Mouse (Mus musculus) myocyte (in vitro differentiated cells): ENCODE data around the gene Dnaaf1.

Experiments
- E2F4 ChIP-seq: IDR thresholded peaks from one replicate; pipeline ENCODE4 v1.6.1; 2011; ENCODE audit warnings: mild to moderate bottlenecking, control low read depth, moderate library complexity; ENCODE audit not compliant: insufficient read depth
- MAX ChIP-seq: IDR thresholded peaks from one replicate; pipeline ENCODE4 v1.6.1; 2011; ENCODE audit warnings: low read depth, mild to moderate bottlenecking, control low read depth
- MYOG ChIP-seq, 3 experiments: IDR thresholded peaks; one replicate each; pipeline ENCODE4 v1.6.1; 2011; ENCODE audit warnings: control low read depth in 2 of 3, low read depth in 2 of 3, mild to moderate bottlenecking in 2 of 3; ENCODE audit not compliant: insufficient read length in 2 of 3, control insufficient read depth in 1 of 3, insufficient read depth in 1 of 3
- POLR2A ChIP-seq: IDR thresholded peaks from one replicate; pipeline ENCODE4 v1.6.1; 2011; ENCODE audit warnings: low read depth, mild to moderate bottlenecking, control low read depth, moderate library complexity; ENCODE audit not compliant: insufficient read length
- POLR2AphosphoS2 ChIP-seq: IDR thresholded peaks from one replicate; pipeline ENCODE4 v1.6.1; 2011; ENCODE audit warnings: low read depth, control low read depth; ENCODE audit not compliant: insufficient read length
- SRF ChIP-seq: IDR thresholded peaks from one replicate; pipeline ENCODE4 v1.6.1; 2011; ENCODE audit warnings: low read depth; ENCODE audit not compliant: control insufficient read depth, insufficient read length
- TCF12 ChIP-seq: IDR thresholded peaks from one replicate; pipeline ENCODE4 v1.6.1; 2011; ENCODE audit warnings: mild to moderate bottlenecking, control low read depth; ENCODE audit not compliant: poor library complexity, insufficient read depth, severe bottlenecking
- USF1 ChIP-seq: IDR thresholded peaks from one replicate; pipeline ENCODE4 v1.6.1; 2011; ENCODE audit warnings: low read depth, mild to moderate bottlenecking, control low read depth, moderate library complexity

DNA sequence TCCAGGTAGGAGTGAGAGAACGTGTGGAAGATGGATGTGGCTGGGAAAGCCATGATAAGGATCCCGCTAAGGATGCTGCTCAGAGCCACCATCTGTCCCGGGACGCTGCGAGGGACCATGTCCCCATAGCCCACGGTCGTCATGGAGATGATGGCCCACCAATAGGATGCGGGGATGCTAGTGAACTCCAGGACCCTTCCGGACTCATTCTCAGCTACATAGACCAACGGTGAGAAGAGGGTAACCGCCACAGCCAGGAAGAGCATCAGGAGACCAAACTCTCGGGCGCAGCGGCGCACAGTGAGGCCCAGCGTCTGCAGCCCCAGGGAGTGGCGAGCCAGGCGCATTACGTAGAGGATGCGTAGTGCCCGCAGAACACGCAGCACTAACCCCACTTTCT is 50.8 kb downstream of the Dnaaf1 start:
- no peak for TF ChIP-seq POLR2A
- no peak for TF ChIP-seq MAX
- TF ChIP-seq SRF: no peak
- no peak for TF ChIP-seq POLR2AphosphoS2
- TF ChIP-seq MYOG (IDR thresholded peaks at IDR 0.05; ENCODE audit: control insufficient read depth in 1 of 3, insufficient read depth in 1 of 3, insufficient read length in 2 of 3, low read depth in 2 of 3): no peak
- no peak for TF ChIP-seq E2F4
- TF ChIP-seq USF1: no peak
- TF ChIP-seq TCF12: no peak
